Mouse (Mus musculus): ENCODE results near the gene Psmb5.
"Not testable (repeated sequence)": the region's sequence is repeated elsewhere in the genome, so short reads cannot be mapped to it uniquely, and the experiment has no call there.

Gene Psmb5

DNA sequence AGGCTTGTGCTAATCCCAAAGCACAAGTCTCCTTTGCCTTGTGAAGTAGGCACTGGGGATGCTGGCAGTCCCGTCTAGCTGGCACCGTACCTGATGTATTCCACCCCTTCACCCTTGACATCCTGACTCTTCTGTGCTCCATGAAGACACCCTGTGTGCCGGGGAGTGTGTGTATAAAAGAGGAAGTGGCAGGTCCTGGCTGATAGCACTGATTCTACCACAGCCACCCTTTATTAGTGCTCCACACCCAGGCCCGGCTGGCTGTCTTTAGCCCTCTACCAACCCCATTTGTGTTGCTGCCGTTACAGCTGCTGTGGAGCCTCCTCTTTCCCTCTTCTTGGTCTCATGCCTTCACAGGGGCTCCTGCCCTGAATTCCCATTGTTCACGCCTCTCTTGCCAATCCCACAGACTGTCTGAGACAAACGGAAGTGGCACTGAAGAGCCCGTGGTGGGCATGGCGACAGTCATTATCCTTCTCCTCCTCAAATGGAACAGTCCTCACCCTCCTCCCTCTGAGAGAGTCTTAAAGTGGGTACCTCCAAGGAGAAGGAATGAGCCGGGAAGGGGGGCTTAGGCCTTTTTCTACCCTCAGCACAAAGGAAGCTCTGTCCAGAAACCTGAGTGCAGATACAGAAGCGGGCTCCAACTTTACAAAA is 12.9 kb upstream of the Psmb5 start:
- DNase-seq (ENCODE audit: low spot score in 2 of 2), result no peak

DNA sequence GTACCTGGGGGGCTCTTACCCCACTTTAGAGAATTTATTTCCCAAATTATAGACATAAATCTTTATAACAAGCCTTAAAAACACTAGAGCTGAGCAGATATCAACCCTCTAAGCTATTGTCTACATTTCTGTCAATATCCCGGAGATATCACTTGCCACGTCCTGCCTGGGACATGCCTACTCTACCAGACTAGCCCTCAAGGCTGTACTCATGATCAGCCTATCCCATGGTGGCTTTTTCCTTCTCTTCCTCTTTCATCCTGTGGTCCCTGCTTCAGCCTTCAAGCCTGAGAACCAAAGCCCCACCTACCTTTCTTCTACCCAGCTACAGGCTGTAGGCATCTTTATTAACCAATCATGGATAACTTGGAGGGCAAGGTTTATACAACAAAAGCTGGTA is 12.0 kb upstream of the Psmb5 start:
- DNase-seq (ENCODE audit: low spot score in 2 of 2), result no peak

DNA sequence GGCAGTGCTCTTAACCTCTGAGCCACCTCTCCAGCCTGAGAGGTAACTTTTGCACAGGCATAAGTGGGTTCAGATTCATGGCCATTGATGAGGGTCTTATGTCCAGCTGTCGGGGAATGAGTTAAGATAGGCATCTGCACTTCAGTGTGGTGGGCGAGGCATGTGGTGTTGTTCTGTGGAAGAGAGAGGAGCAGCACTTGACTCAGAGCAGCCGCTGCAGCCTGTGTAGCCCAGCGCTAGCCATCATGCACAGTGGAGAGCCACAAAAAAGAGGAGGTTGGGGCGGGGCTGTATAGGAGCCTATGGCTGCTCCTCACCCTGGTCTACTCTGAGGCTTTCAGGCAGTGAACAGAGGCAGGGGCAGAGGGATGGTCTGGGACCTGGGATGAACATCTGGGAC is 10.3 kb upstream of the Psmb5 start:
- DNase-seq (ENCODE audit: low spot score in 2 of 2), result no peak

DNA sequence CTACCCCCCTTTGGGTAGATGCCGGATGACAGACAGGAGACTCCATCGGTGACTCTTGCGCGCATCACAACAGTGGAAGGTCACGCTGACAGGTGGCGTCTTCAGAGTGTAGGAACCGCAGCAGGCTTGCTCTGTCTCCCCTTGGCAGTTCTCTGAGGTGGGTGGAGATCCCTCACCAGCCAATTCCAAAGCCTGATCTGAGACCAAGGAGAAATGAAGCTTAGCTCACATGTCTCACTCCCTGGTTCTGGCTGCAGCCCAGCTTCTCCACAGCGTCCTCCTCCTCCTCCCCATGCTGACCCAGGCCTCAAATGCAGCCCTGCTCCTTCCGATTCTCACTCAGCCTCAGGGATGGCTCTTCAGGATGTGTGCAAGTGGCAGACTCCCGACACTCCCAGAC is 7.2 kb upstream of the Psmb5 start:
- DNase-seq (ENCODE audit: low spot score in 2 of 2), result no peak

DNA sequence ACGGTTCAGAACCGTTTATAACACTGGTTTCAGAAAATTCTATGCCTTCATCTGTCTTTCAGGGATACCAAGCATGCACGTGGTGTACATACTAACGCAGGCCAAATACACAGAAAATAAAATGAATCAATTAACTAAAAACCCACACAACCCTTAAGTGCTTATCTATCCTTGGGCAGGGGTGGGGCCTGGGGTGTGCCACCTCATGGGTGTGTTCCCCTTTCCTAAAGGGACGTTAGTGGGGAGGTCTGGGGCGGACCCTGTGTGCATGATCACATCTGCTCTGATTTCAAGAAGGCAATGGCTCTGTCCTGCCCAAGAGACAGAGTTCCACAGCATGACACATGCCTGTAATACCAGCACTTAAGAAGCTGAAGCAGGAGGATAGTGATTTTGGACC is 5.5 kb upstream of the Psmb5 start:
- no peak for DNase-seq (ENCODE audit: low spot score in 2 of 2)

DNA sequence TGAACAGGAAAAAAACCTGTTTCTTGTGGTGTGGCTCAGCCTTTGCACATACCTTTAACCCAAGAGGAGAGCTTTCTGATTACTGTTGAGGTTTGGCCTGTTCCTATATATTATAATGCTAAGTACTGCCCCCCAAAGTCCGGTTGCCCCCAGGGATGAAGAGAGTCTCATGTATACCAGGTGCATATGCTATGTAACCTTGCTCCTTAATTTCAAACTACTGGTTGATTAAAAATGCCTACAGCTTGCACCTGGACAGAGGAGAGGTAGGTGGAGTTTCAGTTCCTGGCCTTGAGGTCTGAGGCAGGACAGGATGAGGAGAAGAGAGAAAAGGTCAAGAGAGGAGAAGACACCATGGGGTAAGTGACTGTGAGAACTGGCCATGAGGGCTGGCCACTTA is 3.3 kb upstream of the Psmb5 start, which contains the start of gene Psmb11:
Gene Psmb11, plus strand, starts transcription at position 301 of the 400 bp plus-strand sequence.
- no peak for DNase-seq (ENCODE audit: low spot score in 2 of 2)

DNA sequence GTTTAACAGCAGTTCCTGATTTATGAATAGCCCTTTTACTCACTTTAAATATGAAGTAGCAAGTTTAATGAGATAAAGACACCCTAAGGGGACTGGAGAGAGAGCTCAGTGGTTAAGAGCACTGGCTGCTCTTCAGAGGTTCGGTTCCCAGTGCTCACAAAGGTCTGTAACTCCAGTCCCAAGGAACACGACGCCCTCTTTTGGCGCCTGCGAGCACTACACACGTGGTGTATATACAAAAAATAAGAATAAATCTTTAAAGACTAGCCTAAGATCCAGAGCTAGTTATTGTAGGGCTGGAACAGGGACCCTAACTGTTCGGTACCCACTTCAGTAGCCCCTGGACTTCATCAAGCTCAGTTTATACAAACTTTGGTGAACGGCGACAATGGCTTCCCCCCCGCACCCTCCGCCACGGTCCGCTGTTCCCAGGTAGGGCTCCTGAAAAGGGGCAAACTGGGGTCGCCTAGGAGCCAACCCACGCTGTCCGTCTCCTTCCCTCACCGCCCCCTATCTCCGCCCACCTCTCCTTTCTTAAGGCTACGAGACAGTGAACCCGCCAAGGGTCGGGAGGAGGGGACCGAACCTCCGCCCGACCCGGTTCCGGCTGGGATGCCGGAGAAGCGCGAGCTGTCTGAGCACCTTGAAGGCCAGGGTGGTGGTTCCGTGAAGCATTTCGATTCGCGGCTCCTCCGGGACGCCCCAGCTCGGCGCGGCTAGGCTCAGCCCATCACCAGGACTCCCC is 498 bp downstream of the Psmb5 start:
- DNase-seq (ENCODE audit: low spot score in 2 of 2), result no peak

DNA sequence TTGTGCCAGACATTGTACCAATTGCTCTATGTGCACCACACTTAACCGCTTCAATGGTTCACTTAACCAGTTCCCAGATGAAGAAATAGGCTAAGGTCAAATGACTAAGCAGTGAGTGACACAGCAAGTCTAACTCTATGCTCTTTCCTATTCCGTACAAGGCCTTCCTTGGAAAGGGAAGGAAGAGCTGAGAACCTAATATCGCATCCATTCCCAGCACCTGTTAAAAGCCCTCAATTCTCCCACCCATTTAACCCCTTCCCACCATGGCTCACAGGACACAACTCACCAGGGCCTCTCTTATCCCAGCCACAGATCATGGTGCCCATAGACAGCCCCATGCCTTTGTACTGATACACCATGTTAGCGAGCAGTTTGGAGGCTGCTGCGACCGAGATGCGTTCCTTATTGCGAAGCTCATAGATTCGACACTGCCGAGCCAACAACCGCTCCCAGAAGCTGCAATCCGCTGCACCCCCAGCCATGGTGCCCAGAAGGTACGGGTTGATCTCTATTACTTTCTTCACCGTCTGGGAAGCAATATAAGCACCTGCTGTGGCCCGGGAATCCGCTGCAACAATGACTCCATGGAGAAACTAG is 1.5 kb downstream of the Psmb5 start:
- DNase-seq (ENCODE audit: low spot score in 2 of 2), result no peak

DNA sequence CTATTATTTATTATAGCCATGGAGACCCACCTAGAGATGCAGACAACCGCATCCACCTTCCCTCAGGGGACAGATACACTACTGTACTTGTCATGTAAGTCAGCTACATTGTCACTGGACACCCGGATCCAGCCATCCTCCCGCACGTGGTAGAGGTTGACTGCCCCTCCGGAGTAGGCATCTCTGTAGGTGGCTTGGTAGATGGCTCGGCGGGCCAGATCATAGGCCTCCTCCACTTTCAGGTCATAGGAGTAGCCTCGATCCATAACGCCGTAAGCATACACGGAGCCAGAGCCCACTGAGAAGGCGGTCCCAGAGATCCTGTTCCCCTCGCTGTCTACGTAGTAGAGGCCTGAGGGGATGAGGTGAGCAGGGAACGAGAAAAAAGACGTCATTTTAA is 3.7 kb downstream of the Psmb5 start:
- DNase-seq (ENCODE audit: low spot score in 2 of 2), result not testable (repeated sequence)

DNA sequence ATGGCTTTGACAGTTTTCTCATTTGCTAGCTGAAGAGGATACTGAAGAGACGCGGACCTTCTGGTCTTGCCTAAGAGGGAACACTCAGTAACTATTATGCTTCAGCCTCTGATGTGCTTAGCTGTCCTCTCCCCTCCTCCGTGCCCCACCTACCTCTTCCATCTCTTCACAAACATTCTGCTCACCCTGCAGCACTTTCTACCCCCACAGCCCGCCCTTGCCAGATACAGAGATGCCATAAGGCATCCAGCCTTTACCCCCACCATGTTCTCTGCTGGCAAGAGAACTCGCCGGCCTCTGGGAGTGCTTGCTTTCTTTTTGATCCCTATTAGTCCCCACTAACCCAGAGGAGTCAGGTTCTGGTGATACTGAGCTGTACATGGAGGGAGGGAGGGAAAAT is 7.2 kb downstream of the Psmb5 start:
- no peak for DNase-seq (ENCODE audit: low spot score in 2 of 2)

DNA sequence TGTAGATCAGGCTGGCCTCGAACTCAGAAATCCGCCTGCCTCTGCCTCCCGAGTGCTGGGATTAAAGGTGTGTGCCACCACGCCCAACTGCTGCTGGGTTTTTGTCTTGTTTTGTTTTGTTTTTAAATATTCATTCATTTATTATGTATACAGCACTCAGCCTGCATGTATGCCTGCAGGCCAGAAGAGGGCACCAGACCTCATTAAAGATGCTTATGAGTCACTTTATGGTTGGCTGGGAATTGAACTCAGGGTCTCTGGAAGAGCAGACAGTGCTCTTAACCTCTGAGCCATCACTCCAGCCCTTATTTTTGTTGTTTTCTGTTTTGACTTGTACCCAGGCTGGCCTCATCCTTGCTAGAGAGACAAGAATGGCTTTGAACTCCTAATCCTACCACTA is 7.9 kb downstream of the Psmb5 start:
- no peak for DNase-seq (ENCODE audit: low spot score in 2 of 2)

DNA sequence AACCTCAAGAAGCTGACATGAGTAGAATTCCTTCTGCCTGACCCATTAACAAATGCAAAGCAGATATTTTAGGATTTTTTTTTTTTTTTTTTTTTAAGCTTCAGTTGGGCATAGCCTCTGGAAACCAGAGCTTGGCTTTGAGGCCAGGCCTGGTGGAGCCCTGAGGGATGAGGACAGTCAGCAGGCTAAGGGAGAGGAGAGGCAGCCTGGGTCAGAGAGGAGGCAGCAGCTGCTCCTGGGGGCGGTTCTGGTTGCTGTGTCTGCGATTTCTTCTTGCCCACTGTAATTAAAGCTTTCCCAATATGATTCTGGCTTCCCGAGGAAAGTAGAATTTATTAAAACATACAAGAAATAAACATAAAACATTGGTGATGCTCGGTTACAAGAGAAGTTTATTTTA is 8.6 kb downstream of the Psmb5 start:
- DNase-seq (ENCODE audit: low spot score in 2 of 2), result no peak

DNA sequence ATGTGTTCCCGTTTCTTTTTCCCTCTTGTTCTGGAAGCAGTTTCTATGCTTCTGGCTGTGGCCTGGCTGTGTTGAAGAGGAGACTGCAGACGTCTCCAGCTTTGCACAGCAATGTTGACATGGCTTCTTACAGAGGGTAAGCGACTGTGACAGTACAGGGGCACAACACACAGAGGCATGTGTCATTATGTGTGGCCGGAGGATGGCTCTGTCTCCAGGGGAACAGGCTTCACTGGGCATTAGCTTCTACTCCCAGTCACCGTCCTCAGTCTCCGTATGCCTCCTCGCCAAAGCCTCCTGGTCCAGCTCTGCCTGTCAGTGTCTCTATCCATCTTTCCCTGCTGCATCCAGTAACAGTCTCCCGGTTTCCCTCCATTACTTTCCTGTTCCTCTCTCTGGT is 10.6 kb downstream of the Psmb5 start:
- DNase-seq (ENCODE audit: low spot score in 2 of 2), result no peak

DNA sequence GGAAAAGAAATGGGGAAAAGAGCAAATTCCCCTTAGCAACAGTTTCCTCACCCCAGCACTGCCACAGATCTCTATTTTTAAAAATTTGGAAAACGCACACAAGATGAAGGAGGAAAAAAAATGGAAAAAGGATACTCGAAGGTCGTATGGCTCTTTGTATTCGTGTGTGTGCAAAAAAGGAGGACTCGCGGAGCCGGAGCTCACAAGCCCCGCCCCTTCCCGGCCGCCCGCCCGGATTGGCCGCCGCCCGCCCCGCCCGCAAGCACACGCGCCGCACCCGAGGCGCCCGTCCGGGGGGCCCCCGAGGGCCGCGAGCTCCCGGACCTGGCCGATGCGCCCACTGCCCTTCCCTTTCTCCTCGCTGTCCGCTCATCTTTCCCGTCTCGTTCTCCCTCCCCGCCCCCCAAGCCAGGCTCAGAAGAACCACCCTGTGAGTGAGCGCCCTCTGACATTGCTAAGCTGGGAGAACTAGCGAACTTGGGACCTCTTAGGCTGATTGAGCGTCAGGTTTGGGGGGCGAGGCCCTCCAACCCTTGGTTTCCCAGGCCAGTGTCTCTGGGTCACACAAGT is 12.0 kb downstream of the Psmb5 start, which contains the start of gene 4931414P19Rik:
Gene 4931414P19Rik, minus strand, starts transcription at position 242 of the 570 bp plus-strand sequence.
- DNase-seq (ENCODE audit: low spot score in 2 of 2), result peak; percentile 67 to 79

DNA sequence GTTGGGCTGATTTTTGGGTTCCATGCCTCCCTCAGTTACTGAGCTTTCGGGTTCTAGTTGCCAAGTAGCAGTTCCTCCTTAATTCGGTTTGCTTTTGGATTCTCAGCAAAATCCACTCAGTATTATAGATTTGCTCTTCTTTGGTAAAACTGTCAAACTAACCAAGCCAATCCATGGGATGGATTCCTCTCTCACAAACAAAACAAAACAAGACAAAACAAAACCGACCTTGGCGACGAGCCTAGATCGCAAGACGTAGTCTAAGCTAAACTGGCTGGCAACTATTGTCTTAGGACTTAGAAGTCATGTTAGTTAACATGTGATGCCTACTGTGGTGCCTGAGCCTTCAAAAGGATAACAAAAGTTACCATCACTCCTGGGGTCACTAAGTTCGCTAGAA is 14.1 kb downstream of the Psmb5 start:
- no peak for DNase-seq (ENCODE audit: low spot score in 2 of 2)

DNA sequence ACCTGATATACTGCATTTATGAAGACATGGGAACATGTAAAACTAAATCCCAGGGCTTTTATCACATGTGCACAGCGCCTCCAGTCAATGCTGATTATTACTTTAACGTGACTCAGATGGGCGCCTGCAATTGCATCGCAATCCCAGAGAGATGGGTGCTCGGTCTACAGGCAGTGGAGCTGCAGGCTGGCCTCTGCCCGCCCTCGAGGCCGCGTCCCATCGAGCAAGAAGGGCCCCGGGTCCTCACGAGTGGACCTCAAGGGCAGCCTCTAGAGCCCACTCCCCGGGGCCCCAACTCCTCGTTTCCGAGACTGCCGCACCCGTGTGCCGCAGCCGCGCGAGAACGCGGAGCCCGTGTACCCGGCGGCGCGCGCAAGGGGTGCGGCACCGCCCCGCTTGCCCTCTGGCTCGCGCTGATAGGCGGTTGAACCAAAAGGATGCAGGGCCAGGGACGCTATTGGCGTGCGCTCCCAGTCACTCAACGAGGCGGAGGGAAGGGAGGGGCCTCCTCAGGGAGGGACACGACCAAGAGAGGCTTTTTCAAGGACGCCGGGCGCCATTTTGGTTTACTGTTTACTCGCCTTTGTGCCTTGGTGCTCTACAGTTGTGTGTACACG is 14.7 kb downstream of the Psmb5 start:
- DNase-seq (ENCODE audit: low spot score in 2 of 2), result peak; percentile 92 to 96

DNA sequence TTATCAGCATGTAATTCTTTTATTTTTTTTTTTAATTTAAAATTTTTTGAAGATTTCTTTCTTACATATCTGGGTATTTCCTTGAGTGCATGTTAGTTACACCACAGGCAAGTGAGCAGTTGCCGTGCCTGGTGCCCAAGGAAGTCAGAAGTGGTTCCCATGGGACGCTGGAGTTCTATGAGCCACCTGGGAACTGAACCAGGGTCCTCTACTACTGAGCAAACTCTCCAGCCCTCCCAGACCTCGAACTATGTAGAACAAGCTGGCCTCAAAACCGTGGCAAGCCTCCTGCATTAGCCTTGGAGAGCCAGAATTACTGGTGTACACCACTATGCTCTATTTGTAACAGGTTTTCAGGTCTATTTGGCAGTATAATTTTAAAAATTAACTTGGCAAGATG is 15.2 kb downstream of the Psmb5 start:
- DNase-seq (ENCODE audit: low spot score in 2 of 2), result no peak

DNA sequence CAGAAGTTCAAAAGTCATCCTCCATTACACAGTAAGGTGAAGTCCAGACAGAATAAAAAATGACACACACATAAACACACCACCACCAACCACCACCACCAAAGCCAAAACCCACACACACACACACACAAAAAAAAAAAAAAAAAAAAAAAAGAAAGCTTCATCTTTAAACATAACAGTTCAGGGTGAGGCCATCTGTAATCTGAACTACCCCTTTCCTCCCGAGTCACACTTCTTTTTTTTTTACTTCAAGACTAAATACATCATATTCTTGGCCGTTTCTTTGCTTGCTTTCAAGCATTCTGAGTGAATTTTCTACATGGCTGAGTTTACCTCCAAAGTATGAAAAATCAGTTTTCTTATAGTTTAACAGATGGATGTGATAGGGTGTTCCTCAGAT is 16.2 kb downstream of the Psmb5 start:
- no peak for DNase-seq (ENCODE audit: low spot score in 2 of 2)

DNA sequence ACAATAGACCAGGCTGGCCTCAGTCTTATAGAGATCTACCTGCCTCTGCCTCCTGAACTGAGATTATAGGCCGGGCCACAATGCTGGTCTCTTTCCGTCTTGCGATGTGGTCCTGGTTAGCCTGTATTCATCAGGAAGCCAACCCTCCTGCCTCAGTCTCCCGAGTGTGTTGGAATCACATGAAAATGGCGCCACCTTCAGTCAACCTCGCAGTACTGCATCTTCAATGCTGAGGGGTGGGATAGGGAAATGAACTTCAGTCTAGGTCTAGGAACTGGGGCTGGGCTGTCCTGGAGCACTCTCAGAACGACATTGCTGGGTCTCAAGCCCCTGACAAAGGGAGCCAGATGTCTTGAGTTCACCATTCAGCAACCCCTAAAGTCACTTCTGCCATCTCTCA is 20.7 kb downstream of the Psmb5 start:
- no peak for DNase-seq (ENCODE audit: low spot score in 2 of 2)

DNA sequence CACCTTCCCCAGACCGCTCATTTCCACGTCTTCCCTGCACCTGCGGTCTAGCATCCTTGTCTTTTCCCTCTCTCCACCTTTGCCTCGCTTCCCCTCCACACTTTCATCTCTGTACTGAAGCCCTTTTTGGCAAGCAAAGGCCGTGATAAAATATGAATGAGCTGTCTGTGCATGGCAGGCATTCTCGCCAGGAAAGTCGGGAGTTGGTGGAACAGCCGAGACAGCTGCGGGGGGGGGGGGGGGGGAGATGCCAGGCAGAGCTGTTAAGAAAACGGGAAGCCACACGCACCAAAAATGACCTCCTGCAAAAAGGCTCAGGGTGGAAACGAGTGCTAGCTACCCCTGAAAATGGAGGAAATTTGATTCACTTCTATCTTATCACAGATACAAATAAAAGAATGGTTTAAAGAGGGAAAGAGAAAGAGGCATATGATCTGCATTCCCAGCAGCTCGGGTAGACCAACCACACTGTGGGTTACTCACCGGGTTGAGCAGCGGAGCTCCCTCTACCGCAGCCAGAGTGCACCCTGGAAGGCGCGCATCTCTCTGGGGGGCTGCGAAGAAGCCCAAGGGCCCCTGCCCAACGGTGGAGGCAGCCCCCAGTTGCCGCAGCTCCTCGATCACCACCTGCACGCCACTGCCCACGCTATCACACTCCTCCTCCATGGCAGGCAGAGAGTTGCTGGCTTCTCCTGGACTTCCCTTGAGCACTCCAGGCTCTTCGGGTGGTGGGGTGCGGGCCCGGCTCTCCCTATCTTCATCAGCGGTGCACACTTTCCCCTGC is 23.0 kb downstream of the Psmb5 start:
- DNase-seq (ENCODE audit: low spot score in 2 of 2), result no peak

DNA sequence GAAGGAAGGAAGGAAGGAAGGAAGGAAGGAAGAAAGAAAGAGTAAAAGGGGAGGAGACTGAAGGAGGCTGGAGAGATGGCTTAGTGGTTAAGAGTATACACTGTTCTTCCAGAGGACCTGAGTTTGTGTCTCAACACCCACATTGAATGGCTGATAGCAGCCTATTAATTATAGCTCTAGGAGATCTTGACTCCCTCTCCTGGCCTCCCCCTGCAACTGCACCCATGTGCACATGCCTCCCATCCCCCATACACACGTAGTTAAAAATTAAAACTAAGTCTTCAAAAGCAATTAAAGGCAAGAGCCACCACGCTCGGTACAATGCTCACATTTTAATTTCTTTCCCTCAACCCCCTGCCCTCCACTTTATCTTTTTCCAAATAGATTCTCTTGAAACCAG is 23.8 kb downstream of the Psmb5 start:
- no peak for DNase-seq (ENCODE audit: low spot score in 2 of 2)

All from urinary bladder, postnatal 36 days (tissue).